Mouse (Mus musculus): ENCODE measurements at regions not wholly inside any gene's neighbourhood (a gene's known extent, or its start where the extent isn't known, plus 50 kb on each side); places are given as distances from the start of the nearest gene placed in this dataset.

- peaks cover 2% of the 10 kb centered on the region; the same call in 1 of the 2 replicates for H3K4me1 ChIP-seq
- H3K27me3 ChIP-seq (replicated peaks; ENCODE audit: low read depth, poor library complexity, severe bottlenecking): no peaks in the 10 kb centered on the region
- 80% methylated on average over 3 of the region's 3 CpGs for WGBS
- H3K36me3 ChIP-seq (replicated peaks): no peaks in the 10 kb centered on the region
- no peak overlapping the region for H3K27ac ChIP-seq (replicated peaks)
- no peak overlapping the region for H3K4me3 ChIP-seq
- DNase-seq (ENCODE audit: low spot score): no peak
- H3K9me3 ChIP-seq: no peaks in the 10 kb centered on the region
These were observed 124.6 kb downstream of the Atp23 start for GRCm38 (mm10) chr10:126776603-126777002.

- no peak for DNase-seq (ENCODE audit: low spot score)
- WGBS: 83% methylated on average over 13 of the region's 13 CpGs
- Histone ChIP-seq H3K36me3 (replicated peaks) (no peaks in the 10 kb centered on the region), H3K9me3 (no peaks in the 10 kb centered on the region), H3K4me3 (no peak overlapping the region), H3K27ac (replicated peaks) (no peak overlapping the region), H3K4me1 (peaks cover 2% of the 10 kb centered on the region; the same call in 1 of the 2 replicates), H3K27me3 (replicated peaks; ENCODE audit: low read depth, poor library complexity, severe bottlenecking) (no peaks in the 10 kb centered on the region)
These were observed 125.2 kb downstream of the Atp23 start for GRCm38 (mm10) chr10:126775946-126776345.

GRCm38 (mm10) chr10:126770446-126771020, 130.6 kb downstream of the Atp23 start:
- no peaks in the 10 kb centered on the region for H3K9me3 ChIP-seq
- no peaks in the 10 kb centered on the region for H3K27me3 ChIP-seq (replicated peaks; ENCODE audit: low read depth, poor library complexity, severe bottlenecking)
- DNase-seq (ENCODE audit: low spot score): no peak
- no peak overlapping the region for H3K4me3 ChIP-seq
- WGBS: 84% methylated on average over 6 of the region's 6 CpGs
- H3K36me3 ChIP-seq (replicated peaks): no peaks in the 10 kb centered on the region
- H3K27ac ChIP-seq (replicated peaks): no peak overlapping the region
- H3K4me1 ChIP-seq: peaks cover 2% of the 10 kb centered on the region; the same call in 1 of the 2 replicates

- DNase-seq (ENCODE audit: low spot score): no peak
- Histone ChIP-seq H3K27me3 (replicated peaks; ENCODE audit: low read depth, poor library complexity, severe bottlenecking) (no peaks in the 10 kb centered on the region), H3K36me3 (replicated peaks) (no peaks in the 10 kb centered on the region), H3K4me3 (no peak overlapping the region), H3K9me3 (no peaks in the 10 kb centered on the region), H3K27ac (replicated peaks) (no peak overlapping the region), H3K4me1 (no peaks in the 10 kb centered on the region)
- 79% methylated on average over 2 of the region's 2 CpGs for WGBS
These were observed 135.5 kb downstream of the Atp23 start for GRCm38 (mm10) chr10:126765648-126766047.

GRCm38 (mm10) chr10:126764740-126765139, 136.4 kb downstream of the Atp23 start:
- Histone ChIP-seq H3K9me3 (no peaks in the 10 kb centered on the region), H3K27ac (replicated peaks) (no peak overlapping the region), H3K27me3 (replicated peaks; ENCODE audit: low read depth, poor library complexity, severe bottlenecking) (no peaks in the 10 kb centered on the region), H3K36me3 (replicated peaks) (no peaks in the 10 kb centered on the region), H3K4me1 (no peaks in the 10 kb centered on the region), H3K4me3 (no peak overlapping the region)
- WGBS: 73% methylated on average over 8 of the region's 8 CpGs
- DNase-seq (ENCODE audit: low spot score): no peak

- no peak for DNase-seq (ENCODE audit: low spot score)
- H3K27ac ChIP-seq (replicated peaks): no peak overlapping the region
- H3K9me3 ChIP-seq: no peaks in the 10 kb centered on the region
- no peak overlapping the region for H3K4me3 ChIP-seq
- H3K4me1 ChIP-seq: no peaks in the 10 kb centered on the region
- WGBS: 74% methylated on average over 5 of the region's 5 CpGs
- no peaks in the 10 kb centered on the region for H3K36me3 ChIP-seq (replicated peaks)
- H3K27me3 ChIP-seq (replicated peaks; ENCODE audit: low read depth, poor library complexity, severe bottlenecking): no peaks in the 10 kb centered on the region
These were observed 137.2 kb downstream of the Atp23 start for GRCm38 (mm10) chr10:126763976-126764375.

GRCm38 (mm10) chr10:126758682-126759081, 142.5 kb downstream of the Atp23 start:
- Histone ChIP-seq H3K27ac (replicated peaks) (no peak overlapping the region), H3K4me1 (no peaks in the 10 kb centered on the region), H3K27me3 (replicated peaks; ENCODE audit: low read depth, poor library complexity, severe bottlenecking) (no peaks in the 10 kb centered on the region), H3K4me3 (no peak overlapping the region), H3K9me3 (no peaks in the 10 kb centered on the region), H3K36me3 (replicated peaks) (no peaks in the 10 kb centered on the region)
- no peak for DNase-seq (ENCODE audit: low spot score)
- WGBS: 85% methylated on average over 7 of the region's 7 CpGs

- 76% methylated on average over 6 of the region's 6 CpGs for WGBS
These were observed 148.0 kb downstream of the Atp23 start for GRCm38 (mm10) chr10:126753201-126753600.

GRCm38 (mm10) chr10:126752699-126753098, 148.5 kb downstream of the Atp23 start:
- DNase-seq (ENCODE audit: low spot score): no peak

More at GRCm38 (mm10) chr10:126753201-126753600, 148.0 kb downstream of the Atp23 start:
- no peak for DNase-seq (ENCODE audit: low spot score)
- H3K36me3 ChIP-seq (replicated peaks): no peaks in the 10 kb centered on the region
- H3K27me3 ChIP-seq (replicated peaks; ENCODE audit: low read depth, poor library complexity, severe bottlenecking): no peaks in the 10 kb centered on the region
- no peaks in the 10 kb centered on the region for H3K9me3 ChIP-seq
- H3K4me1 ChIP-seq: 0 out of 2 replicates have a peak, but pooled peaks cover 6% of the 10 kb centered on the region
- no peak overlapping the region for H3K27ac ChIP-seq (replicated peaks)
- no peak overlapping the region for H3K4me3 ChIP-seq

GRCm38 (mm10) chr10:126748696-126749466, 152.3 kb downstream of the Atp23 start:
- Histone ChIP-seq H3K9me3 (no peaks in the 10 kb centered on the region), H3K36me3 (replicated peaks) (no peaks in the 10 kb centered on the region), H3K4me1 (0 out of 2 replicates have a peak, but pooled peaks cover 6% of the 10 kb centered on the region), H3K27me3 (replicated peaks; ENCODE audit: low read depth, poor library complexity, severe bottlenecking) (no peaks in the 10 kb centered on the region), H3K27ac (replicated peaks) (no peak overlapping the region), H3K4me3 (no peak overlapping the region)
- DNase-seq (ENCODE audit: low spot score): no peak
- WGBS: 81% methylated on average over 17 of the region's 17 CpGs

More at GRCm38 (mm10) chr10:126752699-126753098, 148.5 kb downstream of the Atp23 start:
- Histone ChIP-seq H3K4me3 (no peak overlapping the region), H3K36me3 (replicated peaks) (no peaks in the 10 kb centered on the region), H3K4me1 (0 out of 2 replicates have a peak, but pooled peaks cover 6% of the 10 kb centered on the region), H3K9me3 (no peaks in the 10 kb centered on the region), H3K27me3 (replicated peaks; ENCODE audit: low read depth, poor library complexity, severe bottlenecking) (no peaks in the 10 kb centered on the region), H3K27ac (replicated peaks) (no peak overlapping the region)
- WGBS: 62% methylated on average over 11 of the region's 11 CpGs

- Histone ChIP-seq H3K9me3 (no peaks in the 10 kb centered on the region), H3K27me3 (replicated peaks; ENCODE audit: low read depth, poor library complexity, severe bottlenecking) (no peaks in the 10 kb centered on the region), H3K36me3 (replicated peaks) (no peaks in the 10 kb centered on the region), H3K27ac (replicated peaks) (no peak overlapping the region), H3K4me3 (no peak overlapping the region), H3K4me1 (no peaks in the 10 kb centered on the region)
- WGBS: 77% methylated on average over 2 of the region's 2 CpGs
- no peak for DNase-seq (ENCODE audit: low spot score)
These were observed 166.5 kb downstream of the Atp23 start for GRCm38 (mm10) chr10:126734661-126735060.

GRCm38 (mm10) chr10:126727840-126728239, 173.3 kb downstream of the Atp23 start:
- DNase-seq (ENCODE audit: low spot score): no peak
- Histone ChIP-seq H3K9me3 (no peaks in the 10 kb centered on the region), H3K4me3 (no peak overlapping the region), H3K4me1 (no peaks in the 10 kb centered on the region), H3K36me3 (replicated peaks) (no peaks in the 10 kb centered on the region), H3K27me3 (replicated peaks; ENCODE audit: low read depth, poor library complexity, severe bottlenecking) (no peaks in the 10 kb centered on the region), H3K27ac (replicated peaks) (no peak overlapping the region)
- 88% methylated on average over 4 of the region's 4 CpGs for WGBS

- Histone ChIP-seq H3K36me3 (replicated peaks) (no peaks in the 10 kb centered on the region), H3K4me3 (no peak overlapping the region), H3K27me3 (replicated peaks; ENCODE audit: low read depth, poor library complexity, severe bottlenecking) (no peaks in the 10 kb centered on the region), H3K27ac (replicated peaks) (no peak overlapping the region), H3K9me3 (no peaks in the 10 kb centered on the region), H3K4me1 (no peaks in the 10 kb centered on the region)
- 75% methylated on average over 2 of the region's 2 CpGs for WGBS
- no peak for DNase-seq (ENCODE audit: low spot score)
These were observed 183.2 kb downstream of the Atp23 start for GRCm38 (mm10) chr10:126717961-126718360.

Data from embryonic facial prominence, embryonic 10.5 days (tissue).